Mouse (Mus musculus) frontal cortex, adult (tissue): ENCODE results near the gene Rapgef4.

Experiments used
- ATAC-seq: cut with Nextera tagmentation; 2 replicates; pipeline ENCODE4 v1.9.2; 2017; ENCODE audit warnings: mild to moderate bottlenecking, moderate library complexity, mixed read lengths; ENCODE audit not compliant: low TSS enrichment

Rapgef4 gene

DNA sequence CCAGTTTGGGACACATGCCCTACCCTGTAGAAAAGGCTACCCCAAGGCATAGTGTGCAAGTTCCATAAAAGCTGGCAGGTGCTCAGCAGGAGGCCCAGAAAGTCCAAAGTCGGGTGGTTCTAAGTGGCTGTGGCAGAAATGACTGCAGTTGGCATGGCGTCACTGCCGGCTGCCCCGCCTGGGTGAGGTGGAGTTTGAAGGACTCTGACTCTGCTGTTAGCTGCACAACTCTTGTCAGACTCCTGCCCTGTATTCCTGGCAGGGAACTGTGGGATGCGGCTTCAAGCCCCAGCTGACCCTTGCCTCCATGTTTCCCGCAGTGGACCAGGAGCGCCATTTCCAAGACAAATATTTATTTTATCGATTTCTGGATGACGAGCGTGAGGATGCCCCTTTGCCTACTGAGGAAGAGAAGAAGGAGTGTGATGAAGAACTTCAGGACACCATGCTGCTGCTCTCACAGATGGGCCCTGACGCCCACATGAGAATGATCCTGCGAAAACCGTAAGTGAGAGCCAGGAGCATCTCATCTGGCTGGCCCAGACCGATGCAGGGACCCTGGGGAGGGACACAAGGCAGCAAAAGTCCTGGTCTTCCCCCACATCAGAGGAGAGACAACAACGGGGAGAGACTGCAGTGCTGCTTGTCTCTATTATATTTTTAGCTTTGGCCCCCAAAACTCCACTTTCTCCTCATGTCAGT lies 198.7 kb downstream of the Rapgef4 start:
- ATAC-seq, result no peak

DNA sequence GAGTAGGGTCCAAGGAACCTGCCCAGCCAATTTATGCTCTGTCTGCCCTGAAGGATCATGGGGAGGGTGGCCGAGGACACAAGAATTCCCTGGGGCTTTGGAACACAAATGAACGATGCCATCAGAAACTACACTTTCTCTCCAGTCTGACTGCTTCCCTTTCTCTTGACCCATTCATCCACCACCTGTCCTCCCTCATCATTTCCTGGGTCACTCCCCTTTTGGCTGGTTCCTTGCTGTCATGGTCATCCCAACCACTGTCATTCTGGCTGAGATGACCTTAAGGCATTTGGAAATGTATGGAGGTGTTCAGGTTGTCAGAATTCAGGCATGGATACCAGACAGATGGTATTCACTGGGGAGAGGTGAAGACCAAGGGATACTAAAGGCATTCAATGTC lies 200.4 kb downstream of the Rapgef4 start:
- no peak for ATAC-seq

DNA sequence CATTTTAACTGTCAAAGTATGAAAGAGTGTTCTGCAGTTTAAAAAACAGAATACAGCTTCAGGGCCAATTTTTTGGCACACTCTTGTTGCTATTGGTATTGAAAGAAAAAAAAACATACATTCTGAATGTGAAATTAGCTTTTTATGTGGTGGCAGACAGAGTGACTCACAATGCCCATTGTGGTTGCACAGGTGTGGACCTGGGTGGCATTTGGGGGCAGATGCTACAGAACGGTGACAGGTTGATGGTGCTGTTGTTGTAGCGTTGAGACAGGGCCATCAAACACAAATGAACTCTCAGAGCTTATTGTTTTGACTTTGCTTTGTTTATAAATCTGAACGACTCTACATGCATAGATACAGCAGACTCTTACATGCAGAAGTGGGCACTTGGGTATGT lies 202.7 kb downstream of the Rapgef4 start:
- no peak for ATAC-seq

- ATAC-seq, result no peak
Measured at GRCm38 (mm10) chr2:72196190-72196965, 215.3 kb downstream of the Rapgef4 start.

DNA sequence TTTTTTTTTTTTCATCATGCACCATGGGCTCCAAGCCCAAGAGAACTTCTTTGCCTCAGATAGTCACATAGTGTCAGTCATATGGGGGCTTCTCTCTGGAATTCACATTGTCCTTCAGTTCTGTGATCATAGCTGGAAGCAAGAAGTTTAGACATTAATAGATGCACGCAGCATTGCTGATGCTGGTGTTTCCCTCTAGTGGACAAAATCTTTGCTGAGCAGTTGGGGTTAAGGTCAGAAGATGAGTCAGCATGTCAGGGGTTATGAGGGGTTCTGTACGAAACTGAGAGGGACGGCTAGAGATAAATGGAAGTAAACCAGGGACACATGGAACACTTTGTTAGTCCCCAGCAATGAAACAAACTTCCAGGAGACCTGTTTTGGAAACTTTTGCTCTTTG lies 216.0 kb downstream of the Rapgef4 start:
- no peak for ATAC-seq

GRCm38 (mm10) chr2:72199451-72199850 lies 218.4 kb downstream of the Rapgef4 start:
- ATAC-seq, result no peak

DNA sequence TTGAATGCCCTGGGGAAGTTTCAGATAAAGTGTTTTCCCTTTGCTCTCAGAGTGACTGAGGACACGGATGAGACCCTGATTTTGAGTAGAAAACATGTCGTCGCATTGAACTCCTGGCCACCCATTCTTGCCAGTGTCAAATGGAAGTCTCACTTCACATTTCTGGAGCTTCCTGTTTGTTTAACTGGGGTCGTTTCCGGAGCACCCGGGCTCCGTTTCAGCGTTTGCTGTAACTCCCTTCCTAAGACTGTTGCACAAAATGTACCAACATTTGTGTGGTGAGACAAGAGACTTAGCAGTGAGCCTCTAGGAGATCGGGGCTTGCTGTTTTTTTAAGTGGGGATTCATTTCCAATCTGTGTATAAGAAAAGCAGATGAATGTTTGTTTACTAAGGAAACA lies 220.5 kb downstream of the Rapgef4 start:
- no peak for ATAC-seq

GRCm38 (mm10) chr2:72202252-72202651 lies 221.2 kb downstream of the Rapgef4 start:
- ATAC-seq, result no peak

- ATAC-seq, result peak; percentile 62
Measured at GRCm38 (mm10) chr2:72203609-72204008, 222.6 kb downstream of the Rapgef4 start.

DNA sequence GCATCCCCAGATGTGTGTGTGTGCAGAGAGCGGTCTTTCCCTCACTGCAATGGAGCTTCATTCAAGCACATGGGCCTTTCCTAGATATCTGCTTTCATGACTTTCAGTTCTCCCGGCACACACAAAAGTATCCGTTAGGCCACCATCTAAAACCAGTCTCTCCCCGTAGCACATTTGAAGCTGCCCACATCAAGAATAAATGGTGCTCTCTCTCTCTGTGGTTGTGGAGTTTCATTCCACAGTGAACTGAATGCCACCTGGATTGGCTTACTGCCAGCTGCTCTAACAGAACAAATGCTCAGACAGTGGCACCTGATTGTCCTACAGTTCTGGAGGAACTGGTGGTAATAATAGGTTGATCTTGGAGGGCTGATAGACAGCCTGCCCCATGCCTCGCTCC lies 224.8 kb downstream of the Rapgef4 start:
- ATAC-seq, result no peak

- ATAC-seq, result peak; percentile 83
Measured at GRCm38 (mm10) chr2:72206530-72207248, 225.6 kb downstream of the Rapgef4 start.

GRCm38 (mm10) chr2:72217336-72217735 lies 236.3 kb downstream of the Rapgef4 start:
- ATAC-seq, result no peak

DNA sequence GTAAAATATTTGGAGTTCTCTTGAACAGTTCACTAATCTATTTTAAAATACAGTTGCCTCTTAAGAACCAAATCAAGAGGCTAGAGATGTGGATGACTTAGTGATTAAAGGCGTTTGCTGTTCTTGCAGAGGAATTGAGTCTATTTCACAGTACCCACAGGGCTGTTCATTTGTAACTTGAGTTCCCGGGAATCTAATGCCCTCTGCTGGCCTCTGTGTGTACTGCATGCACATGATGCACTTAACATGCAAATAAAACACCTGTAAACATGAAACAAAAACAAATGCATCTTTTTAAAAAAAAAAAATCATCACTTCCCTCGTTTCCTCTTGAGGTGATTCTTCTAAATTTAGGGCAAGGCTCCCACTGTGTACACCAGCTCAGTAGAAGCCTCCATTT lies 238.9 kb downstream of the Rapgef4 start:
- ATAC-seq, result no peak

DNA sequence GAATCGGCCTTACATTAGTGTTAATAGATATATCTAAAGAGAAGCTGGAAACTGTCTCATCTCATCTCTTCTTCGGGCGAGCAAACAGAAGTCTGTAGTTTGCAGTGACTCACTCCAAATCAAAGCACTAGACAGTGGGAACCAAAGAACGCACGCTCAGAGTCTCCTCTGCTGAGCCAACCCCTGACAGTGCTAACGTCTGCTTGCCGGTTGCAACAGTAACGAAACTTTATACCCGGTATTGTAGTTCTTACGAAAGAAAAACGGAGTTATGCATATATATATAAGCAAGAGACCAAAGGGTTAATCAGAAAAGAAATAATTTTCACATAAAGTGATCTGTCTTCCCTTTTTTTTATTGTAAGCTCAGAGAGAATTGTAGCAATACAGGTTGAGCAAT lies 240.2 kb downstream of the Rapgef4 start:
- ATAC-seq, result peak; percentile 55; the same call in 1 of the 2 replicates

- ATAC-seq, result no peak
Measured at GRCm38 (mm10) chr2:72221706-72222105, 240.7 kb downstream of the Rapgef4 start.

GRCm38 (mm10) chr2:72222276-72222675 lies 241.2 kb downstream of the Rapgef4 start:
- ATAC-seq, result no peak

GRCm38 (mm10) chr2:72222736-72223455 lies 241.9 kb downstream of the Rapgef4 start:
- ATAC-seq, result peak; percentile 48

DNA sequence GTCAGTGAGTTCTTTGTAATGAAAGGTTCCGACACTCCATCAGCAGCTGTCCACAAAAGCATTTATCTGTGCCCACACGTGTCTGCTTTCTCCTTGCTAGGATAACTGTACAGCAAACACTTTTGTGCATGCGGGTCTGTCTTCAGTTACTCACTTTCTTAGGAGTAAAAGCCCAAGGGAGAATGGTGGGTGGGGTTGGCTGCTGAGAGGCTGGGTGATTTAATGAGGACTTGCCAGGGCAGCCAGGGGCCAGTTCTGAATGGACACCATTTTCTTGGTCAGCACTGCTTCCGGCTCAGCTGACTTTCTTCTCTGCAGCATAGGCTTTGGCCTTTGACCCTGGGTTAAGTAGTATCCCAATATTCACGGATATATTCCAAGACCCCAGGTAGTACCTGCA lies 242.4 kb downstream of the Rapgef4 start:
- no peak for ATAC-seq

- ATAC-seq, result no peak
Measured at GRCm38 (mm10) chr2:72226006-72226405, 245.0 kb downstream of the Rapgef4 start.

- no peak for ATAC-seq
Measured at GRCm38 (mm10) chr2:72227416-72227815, 246.4 kb downstream of the Rapgef4 start.

DNA sequence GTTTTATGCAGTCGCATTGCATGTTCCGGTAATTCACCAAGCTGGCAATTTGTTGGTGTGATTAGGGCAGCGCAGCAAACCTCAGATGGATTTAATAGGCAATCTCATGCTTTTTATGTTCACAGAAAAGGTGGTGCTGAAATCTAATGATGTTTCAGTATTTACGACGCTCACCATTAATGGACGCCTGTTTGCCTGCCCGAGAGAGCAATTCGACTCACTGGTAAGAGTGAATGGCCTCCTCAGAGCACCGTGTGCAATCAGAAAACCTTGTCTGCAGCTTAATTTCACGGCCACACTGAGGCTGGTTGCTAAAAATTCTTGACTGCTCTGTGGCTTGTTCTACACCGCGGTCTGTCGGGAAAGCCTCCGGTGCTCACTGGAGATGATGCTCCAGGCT lies 247.8 kb downstream of the Rapgef4 start:
- no peak for ATAC-seq

- ATAC-seq, result no peak
Measured at GRCm38 (mm10) chr2:72230545-72230944, 249.5 kb downstream of the Rapgef4 start.
